Mouse (Mus musculus) E14TG2a.4 (cell line): Measurements from ENCODE around the gene Rab23.

Experiments
- CTCF ChIP-seq: conservative IDR thresholded peaks from 2 replicates; pipeline ENCODE4 v1.5.1; 2014; ENCODE audit warnings: low read length
- NANOG ChIP-seq: IDR thresholded peaks from 2 replicates; pipeline ENCODE4 v1.6.1; 2014; ENCODE audit warnings: borderline replicate concordance, low read length, mixed read lengths

DNA sequence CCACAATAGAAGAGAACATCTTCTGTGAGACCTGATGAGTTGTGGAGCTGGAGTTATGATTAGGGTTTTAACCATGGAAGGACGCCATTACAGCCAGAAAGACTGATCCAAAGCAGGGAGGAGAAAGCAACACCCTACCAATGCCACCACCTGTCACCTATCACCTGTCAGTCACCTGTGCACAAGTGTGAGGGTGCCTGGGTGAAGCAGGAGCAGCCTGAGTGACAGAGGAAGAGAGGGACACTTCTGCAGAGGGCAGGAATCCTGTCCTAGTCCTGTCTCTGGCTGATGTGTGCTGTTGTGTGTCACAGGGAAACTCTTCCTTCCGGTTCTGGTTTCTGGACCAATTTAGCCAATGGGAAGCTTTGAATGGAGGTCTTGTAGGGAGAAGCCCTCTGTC lies 23.7 kb upstream of the Rab23 start:
- TF ChIP-seq CTCF (no peak), NANOG (no peak)
